Mouse (Mus musculus) forebrain, postnatal 0 days (tissue): ENCODE measurements at regions not wholly inside any gene's neighbourhood (a gene's known extent, or its start where the extent isn't known, plus 50 kb on each side); places are given as distances from the start of the nearest gene placed in this dataset.

Experiments used
- ATAC-seq: fragments of 200-750 bp; cut with Nextera tagmentation; 2 replicates; pipeline ENCODE4 v1.8.0; 2017; ENCODE audit warnings: mild to moderate bottlenecking, moderate library complexity
- DNase-seq: peaks from one replicate; pipeline ENCODE4 v3.0.0-alpha.2; 2015
- H3K27ac ChIP-seq: fragments of 300-500 bp; sonication (generic); 2 replicates; pipeline ENCODE4 v1.5.1; 2014; ENCODE audit warnings: low read depth, mild to moderate bottlenecking, antibody characterized with exemption, low read length, moderate library complexity, mixed read lengths
- H3K27me3 ChIP-seq: fragments of 300-500 bp; sonication (generic); 2 replicates; pipeline ENCODE4 v1.6.1; 2014; ENCODE audit warnings: mild to moderate bottlenecking, low read length, mixed read lengths; ENCODE audit not compliant: insufficient read depth
- H3K36me3 ChIP-seq: fragments of 300-500 bp; sonication (generic); 2 replicates; pipeline ENCODE4 v1.6.1; 2014; ENCODE audit warnings: mild to moderate bottlenecking, moderate library complexity; ENCODE audit not compliant: insufficient read depth
- H3K4me1 ChIP-seq: fragments of 300-500 bp; sonication (generic); 2 replicates; pipeline ENCODE4 v1.6.1; 2014; ENCODE audit warnings: antibody characterized with exemption; ENCODE audit not compliant: insufficient read depth
- H3K4me2 ChIP-seq: fragments of 300-500 bp; sonication (generic); 2 replicates; pipeline ENCODE4 v1.6.1; 2014; ENCODE audit warnings: low read depth, mild to moderate bottlenecking, moderate library complexity
- H3K4me3 ChIP-seq: fragments of 300-500 bp; sonication (generic); 2 replicates; pipeline ENCODE4 v1.5.1; 2014; ENCODE audit warnings: low read depth, low read length, mixed read lengths
- H3K9ac ChIP-seq: fragments of 300-500 bp; sonication (generic); 2 replicates; pipeline ENCODE4 v1.6.1; 2014; ENCODE audit warnings: mild to moderate bottlenecking
- H3K9me3 ChIP-seq: fragments of 300-500 bp; sonication (generic); 2 replicates; pipeline ENCODE4 v1.6.1; 2016; ENCODE audit warnings: low read length
- CTCF ChIP-seq: sonication (generic); IDR thresholded peaks from 2 replicates; pipeline ENCODE4 v1.5.1; 2016; ENCODE audit warnings: antibody characterized with exemption, control low read depth, low read depth
- WGBS: fragments of 180-500 bp; shearing (Covaris S2); extraction: QIAGEN DNeasy Blood & Tissue Kit; methylation state at CpG from one replicate; pipeline ENCODE4 v1.1.7; 2014; 5-methylcytosine and 5-hydroxymethylcytosine counted together

- H3K9ac ChIP-seq, result no peak overlapping the region
- DNase-seq, result peak; percentile 39
- H3K9me3 ChIP-seq, result no peaks in the 10 kb centered on the region; the same call in 1 of the 2 replicates
- H3K36me3 ChIP-seq, result no peaks in the 10 kb centered on the region
- no peak overlapping the region for H3K4me3 ChIP-seq
- no peak overlapping the region for H3K27ac ChIP-seq
- H3K27me3 ChIP-seq, result no peaks in the 10 kb centered on the region
- no peak overlapping the region for H3K4me2 ChIP-seq
- H3K4me1 ChIP-seq, result no peaks in the 10 kb centered on the region
- no peak for ATAC-seq
- WGBS, result 54% methylated on average over 4 of the region's 4 CpGs
- no peak for TF ChIP-seq CTCF
Observed at GRCm38 (mm10) chr19:55985518-55985917, 243.9 kb downstream of the Tcf7l2 start.

- Histone ChIP-seq H3K4me2 (no peak overlapping the region), H3K36me3 (no peaks in the 10 kb centered on the region), H3K27me3 (no peaks in the 10 kb centered on the region), H3K4me1 (no peaks in the 10 kb centered on the region), H3K9me3 (no peaks in the 10 kb centered on the region), H3K9ac (no peak overlapping the region), H3K4me3 (no peak overlapping the region), H3K27ac (no peak overlapping the region)
- ATAC-seq (peak; percentile 32; the same call in 1 of the 2 replicates), DNase-seq (peak; percentile 25)
- no peak for TF ChIP-seq CTCF
- WGBS, result 56% methylated on average over 21 of the region's 21 CpGs
Observed at GRCm38 (mm10) chr19:55991791-55992726, 250.4 kb downstream of the Tcf7l2 start.

GRCm38 (mm10) chr19:55992727-55993066 lies 251.1 kb downstream of the Tcf7l2 start:
- Histone ChIP-seq H3K4me1 (no peaks in the 10 kb centered on the region), H3K36me3 (no peaks in the 10 kb centered on the region), H3K4me2 (no peak overlapping the region), H3K27ac (no peak overlapping the region), H3K9ac (no peak overlapping the region), H3K9me3 (no peaks in the 10 kb centered on the region), H3K4me3 (no peak overlapping the region), H3K27me3 (no peaks in the 10 kb centered on the region)
- TF ChIP-seq CTCF, result no peak
- 68% methylated on average over 5 of the region's 5 CpGs for WGBS
- no peak for ATAC-seq
- DNase-seq, result no peak

GRCm38 (mm10) chr19:55995721-55996120 lies 254.1 kb downstream of the Tcf7l2 start:
- H3K27me3 ChIP-seq, result no peaks in the 10 kb centered on the region
- DNase-seq, result no peak
- WGBS, result 83% methylated on average over 2 of the region's 2 CpGs
- H3K36me3 ChIP-seq, result no peaks in the 10 kb centered on the region
- H3K9ac ChIP-seq, result no peak overlapping the region
- no peak for ATAC-seq
- no peak for TF ChIP-seq CTCF
- no peak overlapping the region for H3K4me3 ChIP-seq
- no peak overlapping the region for H3K27ac ChIP-seq
- H3K9me3 ChIP-seq, result no peaks in the 10 kb centered on the region
- H3K4me2 ChIP-seq, result no peak overlapping the region
- no peaks in the 10 kb centered on the region for H3K4me1 ChIP-seq

GRCm38 (mm10) chr19:55998454-55999180 lies 257.0 kb downstream of the Tcf7l2 start:
- peak; percentile 50 for TF ChIP-seq CTCF
- Histone ChIP-seq H3K4me3 (no peak overlapping the region), H3K4me2 (no peak overlapping the region), H3K9me3 (no peaks in the 10 kb centered on the region), H3K27ac (no peak overlapping the region), H3K27me3 (no peaks in the 10 kb centered on the region), H3K9ac (no peak overlapping the region), H3K4me1 (no peaks in the 10 kb centered on the region), H3K36me3 (no peaks in the 10 kb centered on the region)
- DNase-seq (no peak), ATAC-seq (no peak)
- WGBS, result 53% methylated on average over 15 of the region's 15 CpGs

GRCm38 (mm10) chr19:55999409-55999808 lies 257.8 kb downstream of the Tcf7l2 start:
- Histone ChIP-seq H3K9me3 (no peaks in the 10 kb centered on the region), H3K27me3 (no peaks in the 10 kb centered on the region), H3K4me2 (no peak overlapping the region), H3K27ac (no peak overlapping the region), H3K9ac (no peak overlapping the region), H3K36me3 (no peaks in the 10 kb centered on the region), H3K4me3 (no peak overlapping the region), H3K4me1 (no peaks in the 10 kb centered on the region)
- TF ChIP-seq CTCF, result no peak
- 57% methylated on average over 3 of the region's 3 CpGs for WGBS
- no peak for ATAC-seq
- DNase-seq, result no peak

- no peaks in the 10 kb centered on the region for H3K9me3 ChIP-seq
- H3K9ac ChIP-seq, result no peak overlapping the region
- WGBS, result 97% methylated on average over 3 of the region's 3 CpGs
- no peak for TF ChIP-seq CTCF
- no peak overlapping the region for H3K4me2 ChIP-seq
- H3K36me3 ChIP-seq, result no peaks in the 10 kb centered on the region
- no peak overlapping the region for H3K27ac ChIP-seq
- 0 out of 2 replicates have a peak, but pooled peaks cover 3% of the 10 kb centered on the region for H3K4me1 ChIP-seq
- ATAC-seq (no peak), DNase-seq (no peak)
- no peak overlapping the region for H3K4me3 ChIP-seq
- no peaks in the 10 kb centered on the region for H3K27me3 ChIP-seq
Observed at GRCm38 (mm10) chr19:56001428-56001827, 259.8 kb downstream of the Tcf7l2 start.
